Mouse (Mus musculus) left cerebral cortex, postnatal 25 days (tissue): ENCODE measurements at regions not wholly inside any gene's neighbourhood (a gene's known extent, or its start where the extent isn't known, plus 50 kb on each side); places are given as distances from the start of the nearest gene placed in this dataset.
A peak's percentile ranks its signal among the peaks of the same experiment; 100 is the strongest.

Experiments
- DNase-seq, 2 experiments: peaks; one replicate each; pipeline ENCODE4 v3.0.0; 2022; ENCODE audit warnings: low spot score in 2 of 2, mixed read lengths in 1 of 2
- intact Hi-C: fragments of 180-260 bp; cut with DNase I; formaldehyde crosslinking; loops from one replicate; pipeline ENCODE4 v1.15.1; 2025

GRCm38 (mm10) chr6:35645210-35645609 lies 105.5 kb upstream of the Mtpn start:
- intact Hi-C loops: no loop called here
- no peak for DNase-seq

- intact Hi-C loops: no loop called here
- no peak for DNase-seq
Observed at GRCm38 (mm10) chr6:35640672-35641071, 101.0 kb upstream of the Mtpn start.

GRCm38 (mm10) chr6:35608336-35608735 lies 68.6 kb upstream of the Mtpn start:
- no peak for DNase-seq
- intact Hi-C loops: no loop called here

GRCm38 (mm10) chr6:35605100-35605499 lies 65.4 kb upstream of the Mtpn start:
- intact Hi-C loops: no loop called here

GRCm38 (mm10) chr6:35601373-35601772 lies 61.7 kb upstream of the Mtpn start:
- intact Hi-C loops: no loop called here
- no peak for DNase-seq

More at GRCm38 (mm10) chr6:35605100-35605499, 65.4 kb upstream of the Mtpn start:
- DNase-seq: no peak

GRCm38 (mm10) chr6:35599841-35600240 lies 60.2 kb upstream of the Mtpn start:
- DNase-seq: no peak
- intact Hi-C loops: loop anchor here (5.0 kb wide), 1 partner anchor 607 kb away; no protein-coding TSS in a partner anchor

DNA sequence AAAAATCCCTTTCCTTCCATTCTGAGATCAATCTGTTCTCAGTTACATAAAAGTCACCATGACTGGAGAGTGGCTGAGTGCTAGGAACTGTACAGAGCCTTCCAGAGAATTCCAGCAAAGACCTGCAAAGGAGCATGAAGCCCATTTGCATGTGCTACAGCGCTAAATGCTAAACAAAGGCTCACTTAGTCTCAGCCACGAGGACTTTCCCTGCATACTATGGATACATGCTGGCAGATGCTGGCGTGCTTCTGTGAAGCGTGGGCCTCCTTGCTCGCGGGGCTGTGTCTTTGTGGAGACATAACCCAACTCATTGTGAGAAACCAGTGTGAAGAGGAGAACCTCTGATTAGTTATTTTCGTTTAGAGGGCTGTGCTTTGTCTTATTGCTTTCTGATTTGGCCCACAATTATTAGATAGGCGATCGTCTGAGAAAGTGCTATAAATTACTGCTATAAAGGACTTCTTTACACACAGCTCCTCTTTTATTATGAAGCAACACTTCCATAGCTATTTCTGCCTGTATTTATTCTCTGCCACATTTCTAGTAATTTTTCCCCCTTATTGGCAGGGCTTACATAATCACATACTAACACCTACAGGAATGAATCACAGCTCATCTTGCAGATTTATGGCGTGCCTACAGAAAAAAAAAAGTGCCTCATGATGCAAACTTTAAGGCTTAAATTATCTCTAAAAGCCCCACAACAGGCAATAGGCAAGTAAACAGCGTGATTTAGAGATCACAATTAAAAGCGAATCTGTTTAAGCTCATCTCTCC lies 58.9 kb upstream of the Mtpn start:
- intact Hi-C loops: loop anchor here (5.0 kb wide), 1 partner anchor 609 kb away; no protein-coding TSS in a partner anchor
- peak; percentile 80 to 97 for DNase-seq

DNA sequence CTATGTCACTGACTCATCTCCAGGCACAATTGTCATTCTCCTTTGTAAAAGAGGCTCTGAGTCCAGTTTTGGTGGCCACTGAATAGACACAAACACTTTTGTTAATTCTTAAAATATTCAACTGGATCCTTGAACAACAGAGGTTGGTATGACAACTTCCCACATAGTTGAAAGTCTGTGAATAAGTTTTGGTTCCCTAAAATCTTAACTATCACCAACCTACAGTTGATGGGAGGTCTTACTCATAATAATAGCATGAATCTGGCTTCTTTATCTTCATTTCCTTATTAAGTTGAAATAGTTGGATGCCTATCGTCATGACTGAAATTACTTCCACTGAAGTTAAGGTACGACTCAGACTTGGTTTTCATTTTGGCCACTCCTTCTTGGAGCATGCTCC lies 55.3 kb upstream of the Mtpn start:
- intact Hi-C loops: loop anchor here (5.0 kb wide), 1 partner anchor 612 kb away; no protein-coding TSS in a partner anchor
- no peak for DNase-seq

- intact Hi-C loops: no loop called here
- no peak for DNase-seq
Observed at GRCm38 (mm10) chr6:35592234-35592633, 52.5 kb upstream of the Mtpn start.
